Mouse (Mus musculus) cortical plate, adult 2 months (tissue): ENCODE data around the gene Ninj1.

Experiments used
- CTCF ChIP-seq: fragments of 200-500 bp; IDR thresholded peaks from 2 replicates; pipeline ENCODE4 v1.5.1; 2011; ENCODE audit warnings: mild to moderate bottlenecking, control low read depth, low read length; ENCODE audit not compliant: insufficient read depth; ENCODE audit errors: extremely low read depth
- POLR2A ChIP-seq: fragments of 200-500 bp; IDR thresholded peaks from 2 replicates; pipeline ENCODE4 v1.6.1; 2011; ENCODE audit warnings: mild to moderate bottlenecking, low read length, control low read depth; ENCODE audit not compliant: insufficient read depth; ENCODE audit errors: extremely low read depth

DNA sequence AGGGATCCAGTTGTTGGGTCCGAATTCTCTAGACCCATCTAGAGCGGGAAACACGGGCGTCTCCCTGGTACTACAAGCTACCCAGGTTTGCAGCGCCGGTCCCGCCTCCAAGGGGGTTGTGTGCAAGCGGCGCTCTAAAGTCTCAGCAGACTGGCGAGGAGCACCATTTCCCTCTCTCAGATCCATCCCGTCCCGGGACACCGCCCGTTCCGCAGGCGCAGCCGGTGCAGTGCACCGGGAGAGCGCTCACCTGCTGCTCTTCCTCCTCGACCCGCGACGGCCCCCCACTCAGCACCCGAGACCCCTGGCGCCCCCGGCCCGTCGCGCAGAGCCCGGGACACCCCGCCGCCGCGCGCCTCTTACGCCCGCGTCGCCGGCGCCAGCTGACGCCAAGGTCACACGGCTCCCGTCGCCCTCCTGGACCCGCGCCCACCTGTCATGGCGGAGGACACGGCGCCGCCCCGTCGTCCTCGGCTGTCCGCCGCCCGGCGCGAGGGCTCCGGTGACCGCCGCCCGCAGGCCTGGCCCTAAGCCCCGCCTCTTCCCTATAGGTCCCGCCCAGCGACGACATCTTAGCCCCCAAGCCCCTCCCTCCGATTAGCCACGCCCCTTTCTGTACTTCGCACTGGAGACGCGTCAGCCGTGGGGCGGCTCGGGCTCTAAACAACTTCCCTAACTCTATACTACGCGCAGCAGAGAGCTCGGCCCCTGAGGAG is 28.4 kb downstream of the Ninj1 start, which contains the start of gene Card19:
- no peak for TF ChIP-seq CTCF
- peak; percentile 36; the same call in 1 of the 2 replicates for TF ChIP-seq POLR2A
